Mouse (Mus musculus): ENCODE results near the gene Otud4.
"Not testable (repeated sequence)": the region's sequence is repeated elsewhere in the genome, so short reads cannot be mapped to it uniquely, and the experiment has no call there.

The Otud4 gene

DNA sequence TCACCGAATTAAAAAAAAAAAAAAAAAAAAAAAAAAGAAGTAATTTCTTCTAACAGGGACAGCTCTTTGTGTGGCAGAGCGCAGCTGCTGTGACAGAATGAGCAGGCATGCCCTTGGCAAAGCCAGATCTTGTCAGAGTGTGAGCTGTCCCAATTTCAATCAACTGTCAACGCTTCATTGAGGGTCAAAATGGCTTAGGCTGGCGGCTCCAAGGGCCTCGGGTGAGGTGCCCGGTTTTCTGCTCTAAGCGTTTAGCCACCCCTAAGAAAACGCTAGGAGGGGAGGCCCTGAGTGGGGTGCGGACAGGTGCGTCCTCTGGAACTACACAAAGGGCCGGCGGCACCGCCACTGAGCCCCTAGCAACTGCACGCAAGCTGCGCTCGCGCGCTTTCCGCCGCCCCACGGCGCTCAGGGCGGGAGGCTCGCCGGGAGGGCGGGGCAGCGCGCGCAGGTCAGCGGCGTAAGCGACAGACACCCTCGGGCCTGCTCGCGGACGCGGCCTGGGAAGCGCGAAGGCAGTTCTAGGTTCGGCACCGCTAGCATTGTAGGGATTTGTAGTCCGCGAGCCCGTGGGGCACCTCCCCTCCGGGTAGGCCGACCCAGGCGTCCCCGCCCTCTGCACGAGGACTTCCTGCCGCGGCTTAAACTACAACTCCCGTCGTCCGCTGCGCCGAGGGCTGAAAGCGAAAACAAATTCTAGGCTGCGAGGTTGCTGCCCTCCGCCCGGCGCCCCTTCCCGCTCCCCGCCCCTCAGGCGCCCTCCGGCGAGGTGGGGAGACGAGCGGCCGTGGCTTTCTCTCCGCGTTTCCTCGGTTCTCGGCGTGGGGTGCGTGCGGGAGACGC, 490 bp upstream of the Otud4 start:
- peak; percentile 99 for DNase-seq

DNA sequence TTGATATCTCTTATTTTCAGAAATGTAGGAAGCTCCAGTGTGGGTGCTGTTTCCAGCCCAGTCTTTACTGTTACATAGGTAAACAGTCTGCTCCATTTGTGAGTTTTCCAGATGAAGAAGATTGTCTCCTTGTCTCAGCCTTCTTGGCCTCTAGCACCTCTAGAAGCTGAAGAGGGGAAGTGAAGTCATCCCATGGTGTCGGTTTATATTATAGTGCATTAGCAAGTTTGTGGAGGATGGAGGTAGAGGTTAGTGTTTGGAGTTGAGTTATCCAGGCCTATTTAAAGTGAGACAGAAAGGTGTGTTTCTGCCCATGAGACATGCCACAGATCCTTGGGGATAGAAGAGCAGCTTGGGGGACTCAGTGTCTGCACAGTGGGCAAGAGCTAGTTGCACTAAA, 1.7 kb downstream of the Otud4 start:
- no peak for DNase-seq

DNA sequence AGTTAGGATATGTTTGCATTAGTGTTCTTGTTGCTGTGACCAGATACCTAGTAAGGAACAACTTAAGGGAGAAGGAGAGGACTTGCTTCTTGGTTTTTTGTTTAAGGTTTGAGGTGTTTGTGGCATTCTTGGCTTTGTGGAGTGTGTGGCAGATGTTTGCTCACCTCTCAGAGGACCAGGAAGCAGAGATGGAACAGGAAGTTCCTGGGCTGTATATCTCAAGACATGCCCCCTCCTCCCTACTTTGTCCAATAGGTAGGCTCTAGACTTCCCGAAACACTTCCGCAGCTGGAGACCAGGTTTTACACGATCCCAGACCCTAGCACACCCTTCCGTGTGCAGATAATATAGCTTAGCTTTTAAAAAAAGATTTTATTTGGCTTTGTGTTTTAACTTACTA, 10.2 kb downstream of the Otud4 start:
- peak; percentile 35 for DNase-seq

DNA sequence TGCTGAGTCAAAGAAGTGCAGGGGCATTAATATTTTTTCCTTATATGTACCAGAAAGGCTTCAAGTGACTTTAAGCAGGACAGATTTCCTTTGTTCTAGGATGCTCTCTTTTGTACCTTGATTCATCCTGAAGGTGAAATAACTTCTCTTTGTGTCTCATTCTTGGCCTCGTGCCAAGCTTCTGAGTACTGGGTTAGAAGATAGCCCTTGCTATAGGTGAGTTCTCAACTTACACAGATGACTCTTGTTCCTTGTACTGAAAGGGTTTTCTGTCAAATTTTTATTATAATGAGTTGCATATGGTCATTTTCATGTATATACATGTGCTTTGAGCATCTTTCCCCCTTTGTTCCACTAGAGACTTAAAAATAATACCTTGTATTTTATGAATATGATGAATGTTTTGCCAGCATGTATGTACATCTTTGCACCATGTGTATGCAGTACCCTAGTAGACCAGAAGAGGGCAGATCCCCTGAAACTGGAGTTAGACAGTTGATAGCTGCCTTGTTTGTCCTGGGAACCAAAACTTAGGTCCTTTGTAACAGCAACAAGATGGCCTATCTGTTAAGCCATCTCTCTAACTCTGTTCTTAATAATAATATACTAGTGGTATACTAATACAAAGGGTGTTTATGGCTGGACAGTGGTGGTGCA, 10.9 kb downstream of the Otud4 start:
- peak; percentile 47 for DNase-seq

DNA sequence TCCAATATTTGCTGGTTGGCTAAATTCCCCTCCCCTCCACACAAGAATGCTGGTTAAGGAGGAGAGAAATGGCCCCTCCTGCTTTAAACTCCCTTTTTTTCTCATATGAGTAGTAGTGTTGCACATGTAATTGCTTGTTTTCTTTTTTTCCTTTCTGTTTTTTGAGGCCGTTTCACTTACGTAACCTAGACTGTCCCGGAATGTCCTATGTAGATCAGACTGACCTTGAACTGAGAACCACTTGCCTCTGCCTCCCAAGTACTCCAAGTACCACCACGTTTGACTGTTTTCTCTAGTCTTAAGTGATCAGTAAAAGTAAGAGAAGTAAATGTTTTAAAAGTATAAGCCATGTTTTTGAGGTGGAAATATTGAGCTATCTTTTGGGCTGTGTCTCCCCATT, 14.3 kb downstream of the Otud4 start:
- DNase-seq: no peak

DNA sequence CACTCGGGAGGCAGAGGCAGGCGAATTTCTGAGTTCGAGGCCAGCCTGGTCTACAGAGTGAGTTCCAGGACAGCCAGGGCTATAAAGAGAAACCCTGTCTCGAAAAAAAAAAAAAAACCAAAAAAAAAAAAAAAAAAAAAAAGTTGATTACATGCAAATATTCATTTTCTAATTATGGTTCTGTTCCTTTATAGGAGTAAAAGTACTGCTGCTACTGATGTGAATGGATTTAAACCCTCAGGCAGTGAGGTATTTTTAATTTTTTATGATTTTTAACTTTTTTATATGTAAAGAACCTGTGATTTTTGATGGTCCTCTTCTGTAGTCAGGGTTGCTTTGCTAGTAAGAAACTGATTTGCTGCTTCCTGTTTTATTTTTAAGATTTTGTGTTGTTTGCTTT, 19.3 kb downstream of the Otud4 start:
- not testable (repeated sequence) for DNase-seq

DNA sequence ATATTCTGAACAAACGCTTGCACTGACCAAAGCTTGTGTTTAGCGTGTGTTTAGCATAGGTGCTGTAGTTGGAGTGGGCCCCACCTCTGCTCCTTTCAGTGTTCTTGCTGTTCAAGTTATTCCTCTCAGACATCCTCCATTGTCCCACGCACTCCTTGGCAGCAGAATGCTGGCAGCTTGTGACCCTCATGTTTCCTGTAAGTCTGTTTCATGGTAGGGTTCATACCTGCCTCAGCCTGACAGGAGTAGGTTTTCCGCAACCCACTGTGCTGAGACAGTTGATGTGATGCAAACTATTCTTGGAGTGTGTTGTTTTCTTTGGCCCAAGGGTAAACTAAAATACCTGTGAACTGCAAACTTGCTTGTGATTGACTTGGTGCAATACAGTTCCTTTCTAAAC, 37.0 kb downstream of the Otud4 start:
- no peak for DNase-seq

DNA sequence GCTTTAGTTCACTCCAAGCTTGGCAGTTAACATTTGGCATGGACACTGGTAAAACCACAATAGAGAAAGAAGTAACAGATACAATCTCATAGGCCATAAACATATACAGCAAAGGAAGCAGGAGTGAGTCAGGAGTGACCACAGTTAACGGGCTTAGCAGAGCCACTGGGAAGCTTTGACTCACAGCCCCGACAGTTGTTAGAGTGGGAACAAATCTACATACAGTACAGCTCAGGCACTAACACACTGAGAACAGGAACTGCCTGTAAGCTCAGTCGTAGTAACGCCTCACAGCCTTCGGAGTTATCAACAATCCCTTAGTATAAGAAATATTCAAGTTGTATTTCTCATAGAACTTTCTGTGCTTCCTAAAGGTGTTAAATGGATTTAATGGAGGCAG, 39.6 kb downstream of the Otud4 start:
- no peak for DNase-seq

DNA sequence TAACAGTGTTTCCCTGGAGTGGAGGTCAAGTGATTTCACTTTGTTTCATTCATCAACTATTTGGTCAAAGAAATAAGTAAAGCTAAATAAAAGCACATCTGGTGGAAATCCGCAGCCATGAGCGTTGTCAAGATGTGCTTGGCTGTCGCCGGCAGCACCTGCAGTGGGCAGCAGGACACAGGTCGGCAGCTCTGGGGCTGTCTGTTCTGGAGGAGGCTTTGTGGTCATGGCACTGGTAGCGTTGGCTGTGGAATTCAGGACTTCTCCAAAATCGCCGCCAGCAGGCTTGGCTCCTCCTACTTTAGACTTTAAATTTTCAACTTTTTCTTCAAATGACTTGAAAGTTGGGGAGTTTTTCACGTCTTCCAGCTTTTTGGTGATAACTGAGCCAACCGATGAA, 40.7 kb downstream of the Otud4 start:
- not testable (repeated sequence) for DNase-seq

DNA sequence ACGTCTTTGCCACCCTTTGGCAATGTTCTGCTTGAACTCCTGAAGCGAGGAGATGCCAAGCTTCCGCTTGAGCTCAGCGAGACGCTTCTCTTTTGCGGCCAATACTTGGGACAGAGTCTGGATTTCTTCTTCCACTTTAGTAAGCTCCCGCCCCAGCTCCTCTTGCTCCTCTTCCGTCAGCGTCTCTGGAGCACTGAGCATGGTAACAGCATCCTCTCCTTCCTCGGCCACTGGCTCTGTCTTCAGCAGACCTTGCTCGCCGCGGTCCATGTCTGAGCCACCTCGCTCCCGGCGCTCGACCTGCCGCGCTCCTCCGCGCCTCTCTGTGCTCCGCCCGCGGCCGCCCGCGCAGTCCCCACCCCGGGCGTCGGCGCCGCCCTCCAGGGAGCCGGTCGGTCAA, 41.1 kb downstream of the Otud4 start:
- peak; percentile 10 for DNase-seq

DNA sequence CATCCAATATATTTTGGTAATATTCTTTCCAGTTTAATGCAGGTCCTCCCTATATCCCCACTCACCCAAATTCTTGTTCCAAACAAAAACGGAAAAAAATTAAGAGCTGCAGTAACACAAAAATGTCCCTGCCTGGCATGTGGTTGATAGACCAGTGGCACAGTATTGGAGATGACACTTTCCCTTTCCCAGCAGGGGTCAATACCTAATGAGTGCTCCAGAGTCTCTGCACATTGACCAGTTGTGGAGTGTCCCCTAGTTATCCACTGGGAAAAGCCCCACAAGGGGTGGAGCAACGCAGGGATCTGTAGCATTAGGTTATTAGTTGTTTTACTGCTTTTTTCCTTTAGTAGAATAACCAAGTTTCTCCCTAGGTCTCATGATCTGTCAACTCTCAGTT, 41.5 kb downstream of the Otud4 start:
- no peak for DNase-seq

DNA sequence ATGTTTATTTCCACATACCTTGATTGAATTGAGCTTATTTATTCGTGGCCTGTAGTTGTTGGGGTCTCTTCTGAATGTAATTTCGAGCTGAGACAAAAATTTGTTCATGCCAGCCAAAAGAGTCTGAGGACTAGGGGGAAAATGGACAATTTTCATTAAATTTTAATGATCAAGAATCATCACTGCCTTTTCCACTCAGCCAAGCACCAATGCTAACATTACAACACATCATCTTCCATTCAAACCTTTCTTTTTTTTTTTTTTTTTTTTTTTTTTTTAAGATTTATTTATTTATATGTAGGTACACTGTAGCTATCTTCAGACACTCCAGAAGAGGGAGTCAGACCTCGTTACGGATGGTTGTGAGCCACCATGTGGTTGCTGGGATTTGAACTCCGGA, 46.5 kb downstream of the Otud4 start:
- not testable (repeated sequence) for DNase-seq

DNA sequence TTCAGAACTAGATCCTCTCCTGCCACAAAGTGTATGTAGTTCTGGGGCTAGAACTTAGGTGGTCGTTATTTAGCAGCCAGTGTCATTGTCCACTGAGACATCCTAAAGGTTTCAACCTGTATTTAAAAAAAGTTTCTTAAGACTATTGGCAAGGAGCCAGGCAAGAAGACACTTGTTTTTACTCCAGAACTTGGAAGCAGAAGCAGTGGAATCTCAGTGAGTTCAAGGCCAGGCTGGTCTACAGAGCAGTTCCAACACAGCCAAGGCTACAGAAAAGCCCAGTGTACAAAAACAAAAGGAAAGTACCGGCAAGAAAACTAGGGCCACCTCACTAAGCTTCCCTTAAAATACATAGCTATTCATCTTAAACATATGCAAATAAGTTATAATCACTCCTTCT, 53.1 kb downstream of the Otud4 start:
- DNase-seq: no peak

DNA sequence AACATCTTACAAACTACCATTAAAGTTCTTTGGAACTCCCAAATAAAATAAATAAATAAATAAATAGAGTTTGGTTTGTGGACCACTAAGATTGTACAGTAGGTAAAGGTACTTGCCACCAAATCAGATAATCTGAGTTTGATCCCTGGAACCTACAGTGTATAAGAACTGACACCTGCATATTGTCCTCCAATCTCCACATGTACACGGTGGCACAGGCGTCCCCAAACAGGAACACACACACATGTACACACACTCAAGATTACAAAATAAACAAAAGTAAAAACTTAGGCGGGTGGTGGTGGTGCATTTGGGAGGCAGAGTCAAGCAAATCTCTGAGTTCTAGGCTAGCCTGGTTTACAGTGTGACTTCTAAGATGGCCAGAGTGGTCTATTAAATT, 67.3 kb downstream of the Otud4 start:
- no peak for DNase-seq

DNA sequence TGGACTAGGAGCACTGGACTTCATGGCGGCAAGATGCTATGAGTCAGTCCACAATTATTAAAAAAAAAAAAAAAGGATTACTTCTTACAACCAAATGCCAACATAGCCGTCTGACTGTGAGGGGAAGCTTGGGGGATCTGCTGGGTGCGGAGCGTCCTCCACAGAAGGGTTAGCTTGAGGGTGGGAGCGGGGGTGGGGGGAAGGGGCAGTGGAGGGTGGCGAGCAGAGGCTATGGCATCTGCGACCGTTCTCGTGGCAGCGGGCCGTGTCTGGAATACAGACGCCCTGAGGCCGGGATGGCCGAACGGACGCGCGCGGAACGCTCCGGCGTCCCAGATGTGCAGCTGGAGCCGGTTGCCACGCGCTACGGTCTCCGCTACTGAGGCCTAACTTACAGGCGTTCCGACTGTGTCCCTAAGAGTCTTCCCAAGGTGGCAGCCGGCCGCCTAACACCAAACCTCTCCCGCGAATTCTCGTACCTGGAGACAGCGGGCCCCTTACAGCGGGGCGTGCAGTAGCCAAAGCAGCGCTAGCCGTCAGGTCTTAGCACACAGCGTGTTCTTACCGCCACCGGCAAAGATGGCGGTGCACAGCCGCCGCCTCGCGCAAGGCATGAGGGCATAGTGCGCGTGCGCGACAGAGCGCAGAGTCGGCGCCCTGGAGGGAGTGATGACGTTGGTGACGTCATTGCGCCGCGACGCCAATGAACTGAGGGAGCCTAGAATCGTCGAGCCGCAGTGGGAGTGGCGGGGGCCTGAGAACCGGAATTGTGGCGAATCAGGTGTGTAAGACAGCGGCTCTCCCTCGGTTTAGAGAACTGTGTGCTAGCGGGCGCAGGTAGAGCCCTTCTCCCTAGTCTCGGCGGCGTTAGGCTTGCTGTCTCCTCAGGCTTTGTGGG, 71.9 kb downstream of the Otud4 start, which contains the start of the genes Abce1 and Anapc10:
Abce1 (minus strand) TSS at position 677 of the 898 bp plus-strand sequence.
Anapc10 (plus strand) TSS at position 757 of the 898 bp plus-strand sequence.
- peak; percentile 99 for DNase-seq

DNA sequence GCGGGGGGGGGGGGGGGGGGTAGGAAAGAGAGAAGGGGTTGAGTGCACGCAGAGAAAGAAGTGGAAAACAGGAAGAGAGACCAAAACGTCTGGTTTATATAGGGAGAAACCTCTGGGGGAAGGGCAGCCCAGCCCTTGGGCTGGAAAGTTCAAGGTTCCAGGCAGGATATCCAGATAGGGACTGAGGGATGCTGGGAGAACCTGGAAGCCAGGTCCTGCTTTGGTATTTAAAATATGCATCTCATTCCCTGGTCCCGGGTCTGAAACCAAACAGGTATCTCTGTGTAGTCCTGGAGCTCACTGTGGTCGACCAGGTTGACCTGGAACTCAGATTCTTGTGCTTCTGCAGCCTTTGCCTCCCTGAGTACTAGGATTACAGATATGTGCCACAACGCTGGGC, 73.3 kb downstream of the Otud4 start:
- DNase-seq: no peak

DNA sequence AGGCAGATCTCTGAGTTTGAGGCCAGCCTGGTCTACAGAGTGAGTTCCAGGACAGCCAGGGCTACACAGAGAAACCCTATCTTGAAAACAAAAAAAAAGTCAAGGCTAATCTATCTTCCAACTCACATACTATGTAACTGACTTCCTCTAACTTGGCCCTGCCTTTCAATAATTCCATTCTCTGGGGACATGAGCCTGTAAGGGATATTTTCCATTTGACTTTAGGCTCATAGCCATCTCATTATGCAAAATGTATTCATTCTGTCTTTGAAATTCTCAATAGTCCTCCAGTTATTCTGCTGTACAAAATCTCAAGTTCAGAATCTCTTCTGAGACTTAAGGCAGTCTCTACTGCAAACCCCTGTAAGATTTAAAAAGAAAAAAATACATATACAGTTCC, 82.1 kb downstream of the Otud4 start:
- DNase-seq: no peak

DNA sequence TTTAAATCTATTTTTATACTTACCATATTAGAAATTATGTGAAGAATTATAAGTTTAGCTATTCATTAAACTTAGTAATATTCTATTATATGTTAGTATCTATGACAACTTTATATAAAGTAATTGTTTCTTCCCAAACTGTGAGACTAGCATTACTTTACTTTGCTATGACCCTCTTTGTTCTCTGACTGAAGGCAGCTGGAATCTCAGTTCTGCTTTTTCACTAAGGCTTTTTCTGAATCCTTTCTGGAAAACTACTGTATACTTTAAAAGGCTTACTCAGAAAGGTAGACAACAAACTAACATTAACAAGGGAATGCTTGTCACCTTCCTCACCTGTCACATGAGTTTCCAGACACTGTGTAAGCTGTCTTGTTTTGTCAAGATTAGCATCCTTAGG, 83.9 kb downstream of the Otud4 start:
- no peak for DNase-seq

DNA sequence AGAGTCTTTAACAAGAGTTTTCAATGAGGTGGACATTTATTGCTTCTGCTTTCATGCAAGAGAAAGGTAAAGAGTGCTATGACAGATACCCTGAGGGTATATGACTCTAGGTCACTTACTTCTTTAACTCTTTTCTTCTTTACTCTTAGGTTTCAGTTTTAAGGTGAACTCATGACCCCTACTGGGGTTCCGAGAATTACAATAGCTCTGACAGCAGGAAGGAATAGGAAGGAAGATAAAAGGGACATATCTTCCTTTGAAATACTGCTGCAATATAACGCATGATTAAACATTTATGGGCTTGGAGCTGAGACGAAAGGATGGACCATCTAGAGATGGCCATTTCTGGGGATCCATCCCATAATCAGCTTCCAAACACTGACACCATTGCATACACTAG, 85.2 kb downstream of the Otud4 start:
- DNase-seq: no peak
